Mouse (Mus musculus): Measurements from ENCODE around the gene Grik5.

Gene Grik5

GRCm38 (mm10) chr7:25071979-25072715, at the start of gene Grik5, which contains the start of gene Zfp574:
Grik5 (minus strand) TSS chr7:25072346.
Zfp574 (plus strand) TSS chr7:25072567.
- in situ Hi-C loops (cut with MboI; ENCODE audit: unreplicated experiment in 2 of 2): no loop called here

DNA sequence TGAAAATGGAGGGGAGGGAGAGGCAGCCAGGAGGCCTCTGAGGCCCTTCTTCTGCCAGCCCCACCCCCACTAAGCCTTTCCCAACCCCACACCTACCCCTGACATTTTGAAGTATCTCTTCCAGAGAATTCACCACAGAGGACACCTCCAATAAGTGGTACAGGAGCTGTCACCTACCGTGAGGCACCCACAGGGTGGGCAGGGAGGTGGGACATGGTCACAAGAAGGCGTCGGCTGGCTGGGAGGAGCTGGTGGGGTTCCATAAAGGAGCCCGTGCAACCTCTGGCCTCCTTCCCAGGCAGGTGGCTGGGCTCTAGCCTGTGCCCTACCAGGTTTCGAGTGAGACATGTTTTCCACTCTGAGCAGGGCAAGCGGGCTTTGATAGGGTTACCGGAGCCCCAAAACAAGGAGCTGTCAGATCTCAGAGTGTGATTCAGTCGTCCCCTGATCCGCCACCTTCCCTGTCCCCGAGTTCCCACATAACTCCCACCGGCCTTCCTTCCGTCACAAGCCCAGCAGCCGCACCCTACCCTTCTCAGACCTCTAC, 49.2 kb upstream of the Grik5 start:
- in situ Hi-C loops (cut with MboI; ENCODE audit: unreplicated experiment in 2 of 2): no loop called here

DNA sequence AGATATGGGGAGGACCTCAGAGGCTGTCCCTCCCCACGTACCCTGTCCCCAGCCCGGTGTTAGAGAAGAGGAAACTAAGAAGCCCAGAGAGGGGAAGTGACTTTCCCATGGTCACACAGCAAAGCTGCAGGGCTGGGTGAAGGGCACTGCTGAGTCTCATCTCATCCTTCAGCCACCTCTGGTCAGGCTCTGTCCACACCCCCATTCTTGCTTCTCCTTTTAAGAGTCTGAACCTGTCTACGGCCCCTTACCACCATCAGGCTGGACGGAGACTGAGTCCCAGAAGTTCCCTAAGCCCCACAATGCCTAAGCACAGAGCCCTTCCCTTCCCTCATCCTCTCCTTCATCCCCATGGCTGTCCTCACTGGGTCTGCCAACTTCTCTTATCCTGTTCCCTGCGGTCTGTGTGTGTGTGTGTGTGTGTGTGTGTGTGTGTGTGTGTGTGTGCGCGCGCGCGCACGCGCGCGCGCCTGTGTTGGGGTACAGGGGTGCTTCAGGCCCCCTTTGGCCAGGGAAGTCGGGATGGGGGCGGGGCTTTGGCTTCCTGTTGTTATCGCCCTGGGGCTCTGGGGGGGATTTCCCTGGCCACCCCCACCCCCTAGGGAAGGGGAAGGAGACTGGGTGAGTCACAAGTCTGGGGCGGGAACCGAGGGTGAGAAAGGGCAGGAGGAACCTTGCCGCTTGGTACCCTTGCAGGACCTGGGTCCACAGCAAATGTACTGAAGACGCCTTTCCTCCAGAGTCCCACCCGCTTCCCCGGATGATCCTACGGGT, 48.1 kb upstream of the Grik5 start:
- in situ Hi-C loops (cut with MboI; ENCODE audit: unreplicated experiment in 2 of 2): no loop called here

GRCm38 (mm10) chr7:25112956-25113603, 40.9 kb upstream of the Grik5 start:
- in situ Hi-C loops (cut with MboI; ENCODE audit: unreplicated experiment in 2 of 2): no loop called here

- in situ Hi-C loops (cut with MboI; ENCODE audit: unreplicated experiment in 2 of 2): no loop called here
These were observed 40.2 kb upstream of the Grik5 start for GRCm38 (mm10) chr7:25112178-25112955.

GRCm38 (mm10) chr7:25110336-25110735, 38.2 kb upstream of the Grik5 start:
- in situ Hi-C loops (cut with MboI; ENCODE audit: unreplicated experiment in 2 of 2): no loop called here

- in situ Hi-C loops (cut with MboI; ENCODE audit: unreplicated experiment in 2 of 2): loop anchor here in 1 of 2 experiments (10.0 kb wide), 1 partner anchor 285 kb away; the partner anchor contains the start of gene Lipe
These were observed 37.2 kb upstream of the Grik5 start for GRCm38 (mm10) chr7:25109355-25109754.

DNA sequence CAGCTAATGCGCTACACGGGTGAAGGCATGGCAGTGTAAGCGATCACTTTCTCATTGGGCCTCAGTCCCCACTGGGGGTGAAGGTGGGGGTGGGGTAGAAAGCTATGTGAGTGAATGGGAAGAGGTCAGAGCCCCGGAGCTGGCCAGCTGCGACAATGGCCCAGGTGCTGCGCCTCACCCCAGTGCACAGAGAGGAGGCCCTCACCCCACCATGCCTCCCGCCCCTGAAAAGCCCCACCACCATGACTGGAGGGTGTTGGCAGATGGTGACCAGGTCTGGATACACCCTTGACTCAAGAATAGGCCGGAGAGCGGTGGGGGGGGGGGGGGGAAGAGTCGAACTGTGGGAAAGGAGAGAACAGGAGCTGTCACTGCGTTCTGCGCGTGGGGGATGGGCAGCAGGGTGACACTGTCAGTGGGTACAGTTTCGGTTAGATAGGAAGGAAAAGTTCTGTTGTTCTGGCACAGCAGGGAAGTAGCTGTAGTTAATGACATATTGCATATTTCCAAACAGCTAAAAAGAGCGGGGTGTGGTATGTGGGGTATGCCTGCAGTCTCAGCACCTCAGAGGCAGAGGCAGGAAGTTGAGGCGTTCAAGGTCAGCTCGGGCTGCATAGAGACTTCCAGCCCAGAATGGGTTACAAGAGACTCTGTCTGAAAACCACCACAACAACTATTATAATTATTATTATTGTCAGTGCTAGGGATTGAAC, 34.8 kb upstream of the Grik5 start:
- in situ Hi-C loops (cut with MboI; ENCODE audit: unreplicated experiment in 2 of 2): loop anchor here in 1 of 2 experiments (10.0 kb wide), 1 partner anchor 288 kb away; the partner anchor contains the start of gene Lipe

GRCm38 (mm10) chr7:25105411-25106160, 33.4 kb upstream of the Grik5 start:
- in situ Hi-C loops (cut with MboI; ENCODE audit: unreplicated experiment in 2 of 2): loop anchor here in 1 of 2 experiments (10.0 kb wide), 1 partner anchor 289 kb away; the partner anchor contains the start of gene Lipe

DNA sequence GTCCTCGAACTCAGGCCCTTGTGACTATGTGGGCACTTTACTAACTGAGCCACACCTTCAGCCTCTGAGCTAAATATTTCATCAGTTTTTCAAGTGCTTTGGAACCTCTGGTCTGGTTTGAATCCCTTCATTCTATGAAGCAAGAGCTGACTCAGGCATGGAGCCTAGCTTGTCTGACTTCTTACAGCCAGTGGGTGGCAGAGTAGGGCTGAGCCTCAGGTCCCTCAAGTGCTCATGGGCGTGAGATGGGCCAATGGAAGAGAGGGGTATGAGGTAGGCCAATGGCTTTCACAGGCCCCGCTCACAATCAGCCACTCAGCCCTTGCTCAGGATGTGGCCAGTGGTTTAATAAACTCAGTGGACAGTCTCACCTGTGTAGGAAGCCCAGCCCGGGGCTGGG, 27.4 kb upstream of the Grik5 start:
- in situ Hi-C loops (cut with MboI; ENCODE audit: unreplicated experiment in 2 of 2): loop anchor here in 1 of 2 experiments (5.0 to 10.0 kb wide), 2 partner anchors 45 to 228 kb away; no protein-coding TSS in a partner anchor

GRCm38 (mm10) chr7:25098169-25098568, 26.0 kb upstream of the Grik5 start:
- in situ Hi-C loops (cut with MboI; ENCODE audit: unreplicated experiment in 2 of 2): loop anchor here in 1 of 2 experiments (5.0 to 10.0 kb wide), 2 partner anchors 47 to 229 kb away; no protein-coding TSS in a partner anchor

- in situ Hi-C loops (cut with MboI; ENCODE audit: unreplicated experiment in 2 of 2): loop anchor here in 1 of 2 experiments (10.0 kb wide), 1 partner anchor 55 kb away; no protein-coding TSS in a partner anchor
These were observed 17.7 kb upstream of the Grik5 start for GRCm38 (mm10) chr7:25089875-25090274.

GRCm38 (mm10) chr7:25088968-25089367, 16.8 kb upstream of the Grik5 start:
- in situ Hi-C loops (cut with MboI; ENCODE audit: unreplicated experiment in 2 of 2): no loop called here

DNA sequence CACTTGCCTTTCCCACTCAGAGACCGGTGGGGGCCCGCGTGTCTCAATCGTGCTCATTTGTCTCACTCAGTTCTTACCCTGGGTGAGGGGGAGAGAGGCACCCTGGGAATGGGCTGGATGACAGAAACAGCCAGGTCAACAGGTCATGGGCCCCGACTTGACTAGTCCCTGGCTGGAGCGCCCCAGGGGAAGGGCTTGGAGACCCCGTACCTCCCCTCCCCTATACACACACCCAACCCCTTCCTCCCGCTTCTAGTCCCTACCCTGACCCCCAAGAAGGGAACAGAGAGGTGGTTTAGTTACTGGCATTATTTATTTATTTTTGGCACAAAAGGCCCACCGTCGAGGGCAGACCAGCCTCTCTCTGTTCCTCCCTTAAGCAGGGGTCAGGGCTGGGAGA, 16.4 kb upstream of the Grik5 start:
- in situ Hi-C loops (cut with MboI; ENCODE audit: unreplicated experiment in 2 of 2): no loop called here

DNA sequence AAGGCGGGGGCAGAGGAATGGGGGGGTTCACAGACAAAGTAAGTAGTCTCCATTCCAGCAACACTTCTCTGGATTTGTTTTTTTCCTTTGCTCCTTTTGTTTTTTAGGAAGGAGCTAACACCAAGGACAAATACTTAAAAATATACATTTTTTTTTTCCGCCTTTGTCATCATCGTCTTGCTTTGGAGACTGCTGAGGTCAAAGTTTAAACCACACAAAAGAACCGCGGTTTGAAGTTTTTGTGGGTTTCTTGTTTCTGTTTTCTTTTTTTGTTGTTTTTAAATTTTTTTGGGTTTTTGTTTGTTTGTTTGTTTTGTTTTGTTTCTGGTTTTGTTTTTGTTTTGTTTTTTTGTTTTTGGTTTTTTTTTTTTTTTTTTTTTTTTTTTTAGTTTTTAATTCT, 15.8 kb upstream of the Grik5 start:
- in situ Hi-C loops (cut with MboI; ENCODE audit: unreplicated experiment in 2 of 2): no loop called here

DNA sequence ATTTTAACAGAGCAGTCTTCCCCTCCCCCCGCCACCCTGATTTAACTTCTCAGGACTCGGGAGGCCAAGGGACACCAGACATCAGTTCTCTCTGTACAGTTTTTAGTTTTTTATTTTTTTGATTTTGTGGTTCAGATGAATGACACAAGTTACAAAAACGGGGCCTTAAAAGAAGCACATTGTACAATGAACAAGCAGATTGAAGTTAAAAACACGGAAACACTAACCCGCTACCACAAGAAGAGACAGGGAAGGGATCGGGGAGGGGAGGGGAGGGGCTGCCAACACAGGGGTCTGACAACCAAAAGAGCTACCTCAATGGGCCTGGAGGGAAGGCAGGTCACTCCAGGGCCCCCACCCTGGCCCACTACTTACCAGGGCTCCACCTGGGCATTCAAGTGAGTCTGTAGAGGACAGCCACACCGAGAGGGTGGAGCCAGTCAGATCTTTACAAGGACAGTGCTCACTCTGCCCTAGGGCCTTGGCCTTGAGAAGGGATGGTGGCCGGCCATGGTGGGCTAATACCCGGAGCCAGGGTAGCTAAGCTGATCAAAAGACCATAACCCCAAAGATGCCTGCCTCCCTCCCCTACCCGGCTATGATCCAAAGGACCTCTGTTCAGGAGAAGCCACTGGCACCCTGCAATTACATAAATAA, 15.2 kb upstream of the Grik5 start:
- in situ Hi-C loops (cut with MboI; ENCODE audit: unreplicated experiment in 2 of 2): no loop called here

- in situ Hi-C loops (cut with MboI; ENCODE audit: unreplicated experiment in 2 of 2): no loop called here
These were observed 14.5 kb upstream of the Grik5 start for GRCm38 (mm10) chr7:25086656-25087055.

DNA sequence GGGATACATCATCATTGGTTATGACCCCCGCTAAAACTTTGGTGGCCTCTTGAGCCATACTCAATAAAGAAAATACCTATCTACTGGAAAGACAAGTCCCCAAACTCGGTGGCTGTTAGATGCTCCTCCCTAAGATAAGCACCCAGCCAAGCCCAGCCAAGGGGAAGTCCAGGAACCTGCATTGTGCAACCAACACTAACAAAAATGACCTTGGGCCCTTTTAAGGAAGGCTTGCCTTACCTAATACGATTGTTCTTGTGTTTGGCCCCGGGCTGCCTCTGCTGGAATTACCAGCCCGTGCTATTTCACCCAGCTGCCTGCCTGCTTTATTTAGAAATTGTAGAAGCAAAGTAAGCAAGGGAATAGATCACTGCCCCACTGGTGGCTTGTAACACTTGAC, 12.5 kb upstream of the Grik5 start:
- in situ Hi-C loops (cut with MboI; ENCODE audit: unreplicated experiment in 2 of 2): loop anchor here in 1 of 2 experiments (5.0 kb wide), 2 partner anchors 243 to 318 kb away; no protein-coding TSS in a partner anchor

Data from v-Abl transformed pro-B cells (cell line).